Mouse (Mus musculus) heart, adult 2 months (tissue): ENCODE data around the gene Tub. TPM values are rescaled to one million over a fixed set of nuclear protein-coding genes. Genes with fewer than 3 reads are reported as not detected.

Experiments
- DNase-seq, 2 experiments: peaks; one replicate each; pipeline ENCODE4 v3.0.0; 2021
- H3K27ac ChIP-seq: fragments of 200-600 bp; 2 replicates; pipeline ENCODE4 v1.8.1; 2022
- H3K27me3 ChIP-seq: fragments of 200-500 bp; 2 replicates; pipeline ENCODE4 v1.6.1; 2012; ENCODE audit warnings: mild to moderate bottlenecking, low read length, inconsistent platforms, mixed read lengths; ENCODE audit not compliant: control insufficient read depth, insufficient read depth
- H3K36me3 ChIP-seq: fragments of 200-500 bp; 2 replicates; pipeline ENCODE4 v1.6.1; 2012; ENCODE audit warnings: low read length, inconsistent platforms; ENCODE audit not compliant: control insufficient read depth, insufficient read depth
- H3K4me1 ChIP-seq: fragments of 200-500 bp; 2 replicates; pipeline ENCODE4 v1.6.1; 2011; ENCODE audit warnings: low read length; ENCODE audit not compliant: control insufficient read depth, insufficient read depth
- H3K4me3 ChIP-seq: fragments of 200-600 bp; 2 replicates; pipeline ENCODE4 v1.8.1; 2022
- H3K79me2 ChIP-seq: fragments of 200-500 bp; replicated peaks from 2 replicates; pipeline ENCODE4 v1.6.1; 2012; ENCODE audit warnings: mild to moderate bottlenecking, inconsistent platforms, low read length, moderate library complexity, mixed read lengths; ENCODE audit not compliant: control insufficient read depth, insufficient read depth
- H3K9ac ChIP-seq: fragments of 200-500 bp; 2 replicates; pipeline ENCODE4 v1.6.1; 2012; ENCODE audit warnings: low read depth, mild to moderate bottlenecking, control low read depth, inconsistent platforms, low read length, mixed read lengths
- CTCF ChIP-seq: fragments of 200-600 bp; IDR thresholded peaks from 2 replicates; pipeline ENCODE4 v1.8.1; 2022; ENCODE audit warnings: antibody characterized with exemption, mild to moderate bottlenecking, moderate library complexity
- EP300 ChIP-seq: fragments of 200-500 bp; IDR thresholded peaks from 2 replicates; pipeline ENCODE4 v1.6.1; 2011; ENCODE audit warnings: low read depth, low read length, control low read depth; ENCODE audit not compliant: insufficient read depth
- POLR2A ChIP-seq: fragments of 200-500 bp; IDR thresholded peaks from 2 replicates; pipeline ENCODE4 v1.6.1; 2011; ENCODE audit warnings: mild to moderate bottlenecking, low read depth, low read length, control low read depth; ENCODE audit not compliant: insufficient read depth
- WGBS: fragments of 180-500 bp; shearing (Covaris S2); methylation state at CpG from one replicate; pipeline ENCODE4 v1.1.7; 2018; 5-methylcytosine and 5-hydroxymethylcytosine counted together
- intact Hi-C: fragments of 180-260 bp; cut with DNase I; formaldehyde crosslinking; loops from one replicate; pipeline ENCODE4 v1.15.1; 2025
- polyA plus RNA-seq: library from polyadenylated mRNA; depleted of rRNA; stranded (reverse); fragments of >200 nt; gene quantifications from 2 replicates; pipeline ENCODE4 v1.2.3, GENCODE M21; 2012
- total RNA-seq, 2 experiments: library from RNA; stranded (reverse); gene quantifications; 2 replicates each; pipeline ENCODE4 v1.2.3; 2021

The Tub gene
- total and polyA plus RNA-seq, 3 experiments, result 0.26 to 0.52 (median 0.45) TPM

DNA sequence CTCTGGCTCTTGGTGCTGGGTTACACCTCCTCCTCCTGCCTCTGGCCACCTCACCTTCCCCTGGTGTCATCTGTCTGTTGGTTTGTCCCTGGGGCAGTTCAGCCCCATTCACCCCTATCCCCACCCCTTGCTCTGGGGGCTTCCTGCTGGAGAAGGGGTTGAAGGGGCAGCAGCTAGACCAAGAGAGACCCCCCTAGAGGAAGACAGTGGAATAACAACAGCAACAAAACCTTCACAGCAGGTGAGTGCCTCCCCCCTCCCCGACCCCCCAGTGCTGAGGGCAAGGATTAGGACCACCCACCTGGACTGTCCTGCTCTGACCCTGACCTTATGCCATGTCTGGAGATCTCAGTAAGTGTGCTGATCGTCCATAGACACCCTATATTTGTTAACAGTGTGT, 15.8 kb downstream of the Tub start:
- WGBS, result 23% methylated on average over 2 of the region's 2 CpGs
- no peak for DNase-seq
- H3K4me1 ChIP-seq, result no peaks in the 10 kb centered on the region
- intact Hi-C loops, result no loop called here
- H3K79me2 ChIP-seq, result no peaks in the 10 kb centered on the region
- H3K27ac ChIP-seq, result no peak overlapping the region
- no peaks in the 10 kb centered on the region for H3K36me3 ChIP-seq
- H3K4me3 ChIP-seq, result no peak overlapping the region
- no peaks in the 10 kb centered on the region for H3K27me3 ChIP-seq
- no peak for TF ChIP-seq EP300
- TF ChIP-seq POLR2A, result no peak
- TF ChIP-seq CTCF, result peak; percentile 49
- H3K9ac ChIP-seq, result no peak overlapping the region

- Histone ChIP-seq H3K4me1 (no peaks in the 10 kb centered on the region), H3K79me2 (no peaks in the 10 kb centered on the region), H3K27ac (no peak overlapping the region), H3K36me3 (no peaks in the 10 kb centered on the region), H3K27me3 (no peaks in the 10 kb centered on the region), H3K9ac (no peak overlapping the region), H3K4me3 (no peak overlapping the region)
- intact Hi-C loops, result loop anchor here (1.0 kb wide), 2 partner anchors 54 to 61 kb away; no protein-coding TSS in a partner anchor
- WGBS, result 25% methylated on average over 7 of the region's 7 CpGs
- peak; percentile 37 to 39 for DNase-seq
- TF ChIP-seq CTCF, result peak; percentile 93
- no peak for TF ChIP-seq POLR2A
- TF ChIP-seq EP300, result no peak
These were observed 16.7 kb downstream of the Tub start for GRCm38 (mm10) chr7:108966742-108967362.

DNA sequence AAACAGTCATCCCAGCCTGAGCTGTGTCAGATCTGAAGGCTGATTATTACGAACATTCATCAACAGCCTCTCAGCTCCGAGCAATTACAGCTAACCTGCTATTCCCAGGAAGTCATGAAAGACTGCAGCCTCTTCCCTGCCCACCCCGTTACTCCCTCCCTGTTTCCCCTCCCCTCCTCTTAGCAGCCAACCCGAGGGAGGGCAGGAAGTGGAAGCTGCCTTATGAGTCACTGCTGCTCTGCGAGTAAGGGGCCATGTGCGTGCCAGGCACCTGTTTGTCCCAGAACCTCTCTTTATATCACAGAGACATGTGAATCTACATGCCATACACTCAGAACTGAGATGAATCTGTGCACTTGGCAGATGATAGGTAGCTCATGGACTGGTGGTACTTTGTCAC, 18.1 kb downstream of the Tub start:
- H3K36me3 ChIP-seq, result no peaks in the 10 kb centered on the region
- no peaks in the 10 kb centered on the region for H3K79me2 ChIP-seq
- no peaks in the 10 kb centered on the region for H3K27me3 ChIP-seq
- DNase-seq, result no peak
- WGBS, result 25% methylated on average over 6 of the region's 6 CpGs
- no peak overlapping the region for H3K4me3 ChIP-seq
- no peaks in the 10 kb centered on the region for H3K4me1 ChIP-seq
- no peak overlapping the region for H3K27ac ChIP-seq
- H3K9ac ChIP-seq, result no peak overlapping the region
- no peak for TF ChIP-seq CTCF
- no peak for TF ChIP-seq EP300
- TF ChIP-seq POLR2A, result no peak
- intact Hi-C loops, result no loop called here

GRCm38 (mm10) chr7:108972273-108972672, 22.1 kb downstream of the Tub start:
- no peak overlapping the region for H3K4me3 ChIP-seq
- H3K27me3 ChIP-seq, result no peaks in the 10 kb centered on the region
- H3K27ac ChIP-seq, result no peak overlapping the region
- 59% methylated on average over 6 of the region's 6 CpGs for WGBS
- no peaks in the 10 kb centered on the region for H3K79me2 ChIP-seq
- no peaks in the 10 kb centered on the region for H3K36me3 ChIP-seq
- no peak for DNase-seq
- no peak for TF ChIP-seq CTCF
- no peak for TF ChIP-seq EP300
- no peak for TF ChIP-seq POLR2A
- intact Hi-C loops, result no loop called here
- H3K4me1 ChIP-seq, result no peaks in the 10 kb centered on the region
- H3K9ac ChIP-seq, result no peak overlapping the region

DNA sequence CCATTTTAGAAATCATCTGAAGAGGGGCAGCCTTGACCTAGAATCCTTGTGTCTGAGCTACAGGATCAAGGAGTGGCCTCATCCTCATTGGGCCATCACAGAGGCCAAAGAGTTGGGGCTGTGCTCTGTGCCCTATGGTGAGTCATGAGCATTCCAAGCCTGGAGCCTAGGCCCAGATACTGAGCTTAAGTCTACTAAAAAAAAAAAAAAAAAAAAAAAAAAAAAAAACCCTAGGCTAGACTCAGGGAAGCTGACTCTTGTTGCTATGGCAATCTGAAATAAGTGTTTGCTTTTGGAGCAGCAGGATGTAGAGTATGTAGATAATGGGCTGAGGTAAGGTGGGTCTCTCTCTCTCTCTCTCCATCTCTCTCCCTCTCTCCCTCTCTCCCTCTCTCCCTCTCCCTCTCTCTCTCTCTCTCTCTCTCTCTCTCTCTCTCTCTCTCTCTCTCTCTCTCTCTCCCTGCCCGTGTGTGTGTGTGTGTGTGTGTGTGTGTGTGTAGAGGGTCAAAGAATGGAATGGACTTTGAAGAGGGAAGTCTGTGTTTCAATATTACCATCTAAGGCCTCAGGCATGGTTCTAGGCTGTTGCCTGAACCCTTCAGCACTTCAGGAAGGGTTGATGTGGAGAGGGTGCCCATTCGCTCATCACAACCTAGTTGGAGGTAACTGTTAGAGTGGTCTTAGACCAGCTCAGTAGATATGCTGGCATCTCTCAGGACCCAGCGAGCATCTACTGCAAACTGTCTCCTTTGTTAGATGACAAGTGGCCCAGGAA, 36.0 kb downstream of the Tub start:
- Histone ChIP-seq H3K4me1 (no peaks in the 10 kb centered on the region), H3K36me3 (no peaks in the 10 kb centered on the region), H3K27ac (no peak overlapping the region), H3K9ac (no peak overlapping the region), H3K79me2 (no peaks in the 10 kb centered on the region), H3K4me3 (no peak overlapping the region), H3K27me3 (0 out of 2 replicates have a peak, but pooled peaks cover 1% of the 10 kb centered on the region)
- no peak for DNase-seq
- 78% methylated on average over 3 of the region's 3 CpGs for WGBS
- TF ChIP-seq CTCF, result no peak
- no peak for TF ChIP-seq POLR2A
- TF ChIP-seq EP300, result no peak
- intact Hi-C loops, result no loop called here

- H3K27me3 ChIP-seq, result no peaks in the 10 kb centered on the region
- intact Hi-C loops, result no loop called here
- peaks cover 4% of the 10 kb centered on the region; the same call in 1 of the 2 replicates for H3K4me1 ChIP-seq
- TF ChIP-seq EP300 (no peak), POLR2A (no peak), CTCF (no peak)
- H3K9ac ChIP-seq, result no peak overlapping the region
- no peaks in the 10 kb centered on the region for H3K36me3 ChIP-seq
- H3K79me2 ChIP-seq, result no peaks in the 10 kb centered on the region
- 81% methylated on average over 9 of the region's 9 CpGs for WGBS
- no peak for DNase-seq
- H3K27ac ChIP-seq, result no peak overlapping the region
- H3K4me3 ChIP-seq, result no peak overlapping the region
These were observed 41.1 kb downstream of the Tub start for GRCm38 (mm10) chr7:108991207-108991606.
